Mouse (Mus musculus): ENCODE results near the gene Myoz1. TPM values are rescaled to one million over a fixed set of nuclear protein-coding genes. Genes with fewer than 3 reads are reported as not detected.
A peak's percentile ranks its signal among the peaks of the same experiment; 100 is the strongest.

The Myoz1 gene
- polyA plus RNA-seq, 1 experiment from 2014 or later, result not detected

DNA sequence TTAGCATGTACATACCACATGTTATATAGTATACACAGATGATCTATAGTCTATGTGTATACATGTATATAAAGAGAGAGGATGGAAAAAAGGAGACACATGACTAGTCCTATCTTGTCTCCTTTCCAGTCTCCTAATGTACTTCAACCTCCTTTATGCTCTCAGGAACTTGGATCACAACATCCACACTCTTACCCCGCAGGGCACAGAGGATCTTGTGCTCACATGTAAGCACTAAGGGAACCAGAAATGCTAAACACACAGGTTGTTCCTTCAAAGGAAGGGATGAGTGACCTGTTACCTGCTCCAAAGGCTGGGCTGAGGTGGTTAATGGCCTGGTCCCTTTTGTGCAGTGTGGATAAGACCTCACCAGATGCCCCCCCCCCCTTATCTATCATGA lies 43.5 kb downstream of the Myoz1 start:
- H3K9me3 ChIP-seq (ENCODE audit: control insufficient read depth), result no peaks in the 10 kb centered on the region
- H3K4me1 ChIP-seq (replicated peaks; ENCODE audit: control insufficient read depth, insufficient read depth, low read length), result no peaks in the 10 kb centered on the region
- no peak for TF ChIP-seq CTCF (IDR thresholded peaks at IDR 0.05; ENCODE audit: low read depth)
- H3K4me3 ChIP-seq (ENCODE audit: low read depth, low read length), result no peak overlapping the region
- H3K36me3 ChIP-seq (ENCODE audit: control insufficient read depth, insufficient read depth), result no peaks in the 10 kb centered on the region
- no peaks in the 10 kb centered on the region for H3K27me3 ChIP-seq (replicated peaks; ENCODE audit: control insufficient read depth, insufficient read depth, low read length)
- H3K4me2 ChIP-seq (replicated peaks; ENCODE audit: low read depth), result no peak overlapping the region
- H3K27ac ChIP-seq (ENCODE audit: low read depth, low read length), result no peak overlapping the region
- H3K9ac ChIP-seq (ENCODE audit: low read depth, low read length), result no peak overlapping the region
- no peak for ATAC-seq
- 93% methylated on average over 1 of the region's 1 CpGs for WGBS

DNA sequence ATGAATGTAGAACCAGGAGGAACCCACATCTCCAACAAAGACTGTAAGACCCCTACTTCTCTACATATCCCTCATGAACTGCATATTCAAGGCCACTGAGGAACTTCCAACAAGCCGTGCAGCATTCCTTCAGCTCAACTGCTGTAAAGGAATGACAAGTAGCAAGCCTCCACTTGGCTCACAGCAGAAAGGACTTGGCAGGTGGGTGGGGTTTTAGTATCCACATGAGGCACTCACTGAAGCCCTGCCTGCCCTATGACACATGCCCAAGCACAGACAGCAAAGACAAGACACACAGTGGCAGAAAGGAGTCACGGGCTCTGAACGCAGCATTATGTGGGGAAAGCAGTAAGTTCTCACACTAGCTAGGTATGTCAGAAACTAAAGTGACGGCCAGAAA lies 46.2 kb downstream of the Myoz1 start:
- WGBS, result 76% methylated on average over 4 of the region's 4 CpGs
- Histone ChIP-seq H3K4me2 (replicated peaks; ENCODE audit: low read depth) (no peak overlapping the region), H3K36me3 (ENCODE audit: control insufficient read depth, insufficient read depth) (no peaks in the 10 kb centered on the region), H3K27ac (ENCODE audit: low read depth, low read length) (no peak overlapping the region), H3K9me3 (ENCODE audit: control insufficient read depth) (no peaks in the 10 kb centered on the region), H3K4me3 (ENCODE audit: low read depth, low read length) (no peak overlapping the region), H3K27me3 (replicated peaks; ENCODE audit: control insufficient read depth, insufficient read depth, low read length) (no peaks in the 10 kb centered on the region), H3K9ac (ENCODE audit: low read depth, low read length) (no peak overlapping the region), H3K4me1 (replicated peaks; ENCODE audit: control insufficient read depth, insufficient read depth, low read length) (no peaks in the 10 kb centered on the region)
- no peak; the same call in 1 of the 2 replicates for ATAC-seq
- TF ChIP-seq CTCF (IDR thresholded peaks at IDR 0.05; ENCODE audit: low read depth), result no peak

DNA sequence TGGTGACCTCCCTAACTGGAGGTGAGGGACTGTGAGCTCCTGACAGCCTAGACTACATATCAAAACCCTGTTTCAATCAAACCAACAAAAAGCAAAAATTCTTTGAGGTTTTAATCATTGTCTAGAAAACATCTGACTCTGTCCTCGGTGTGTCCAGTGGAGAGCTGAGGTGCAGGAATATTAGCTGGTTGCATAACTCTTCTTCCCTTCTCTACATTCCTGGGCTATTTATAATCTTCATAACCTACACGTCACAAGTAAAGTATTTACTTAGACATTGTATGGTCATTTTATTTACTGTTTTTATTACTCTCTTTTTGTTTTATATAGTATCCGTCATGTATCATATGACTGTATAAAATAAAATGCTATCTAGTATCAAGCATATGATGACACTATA lies 46.8 kb downstream of the Myoz1 start:
- H3K27me3 ChIP-seq (replicated peaks; ENCODE audit: control insufficient read depth, insufficient read depth, low read length), result no peaks in the 10 kb centered on the region
- no peak overlapping the region for H3K4me3 ChIP-seq (ENCODE audit: low read depth, low read length)
- WGBS, result 55% methylated on average over 3 of the region's 3 CpGs
- H3K9me3 ChIP-seq (ENCODE audit: control insufficient read depth), result no peaks in the 10 kb centered on the region
- H3K4me2 ChIP-seq (replicated peaks; ENCODE audit: low read depth), result no peak overlapping the region
- H3K9ac ChIP-seq (ENCODE audit: low read depth, low read length), result no peak overlapping the region
- no peak overlapping the region for H3K27ac ChIP-seq (ENCODE audit: low read depth, low read length)
- no peaks in the 10 kb centered on the region for H3K36me3 ChIP-seq (ENCODE audit: control insufficient read depth, insufficient read depth)
- no peak for ATAC-seq
- H3K4me1 ChIP-seq (replicated peaks; ENCODE audit: control insufficient read depth, insufficient read depth, low read length), result no peaks in the 10 kb centered on the region
- no peak for TF ChIP-seq CTCF (IDR thresholded peaks at IDR 0.05; ENCODE audit: low read depth)

DNA sequence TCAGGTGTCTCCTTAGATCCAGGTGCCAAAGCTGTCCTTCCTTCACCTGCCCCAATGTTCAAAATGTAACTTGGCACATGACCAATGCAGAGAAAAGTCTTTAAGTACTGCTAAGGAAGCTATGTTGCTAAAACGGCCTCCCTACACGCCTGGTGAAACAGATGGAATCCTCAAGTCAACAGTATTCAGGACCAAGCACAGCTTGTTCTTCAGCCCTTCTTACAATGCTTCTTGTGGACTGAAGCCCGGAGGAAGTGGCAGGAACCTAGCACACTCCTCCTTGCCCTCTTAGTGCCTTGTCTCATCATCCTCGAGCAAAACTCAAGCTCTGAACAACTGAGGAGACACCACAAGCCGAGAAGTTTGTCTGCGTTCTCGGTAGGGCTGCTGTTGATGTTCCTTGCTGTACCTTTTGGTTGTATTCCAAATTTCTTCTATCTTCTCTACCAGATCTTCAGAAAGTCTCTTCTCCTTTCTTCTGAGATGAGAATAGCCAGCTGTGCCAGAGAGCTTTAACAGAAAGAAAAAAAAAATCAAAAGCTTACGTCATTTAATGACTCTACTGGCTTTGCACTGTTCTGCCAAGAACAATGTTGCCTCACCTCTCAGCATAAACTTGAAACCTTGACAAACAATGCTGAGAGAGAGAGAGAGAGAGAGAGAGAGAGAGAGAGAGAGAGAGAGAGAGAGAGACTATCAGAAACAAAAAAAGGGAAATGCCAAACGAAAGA lies 48.8 kb downstream of the Myoz1 start:
- H3K36me3 ChIP-seq (ENCODE audit: control insufficient read depth, insufficient read depth), result no peaks in the 10 kb centered on the region
- H3K4me3 ChIP-seq (ENCODE audit: low read depth, low read length), result no peak overlapping the region
- H3K27ac ChIP-seq (ENCODE audit: low read depth, low read length), result peak overlapping the region; percentile 57
- no peaks in the 10 kb centered on the region for H3K27me3 ChIP-seq (replicated peaks; ENCODE audit: control insufficient read depth, insufficient read depth, low read length)
- WGBS, result 71% methylated on average over 9 of the region's 9 CpGs
- ATAC-seq, result no peak
- H3K9me3 ChIP-seq (ENCODE audit: control insufficient read depth), result no peaks in the 10 kb centered on the region
- TF ChIP-seq CTCF (IDR thresholded peaks at IDR 0.05; ENCODE audit: low read depth), result no peak
- H3K4me2 ChIP-seq (replicated peaks; ENCODE audit: low read depth), result no peak overlapping the region
- no peaks in the 10 kb centered on the region for H3K4me1 ChIP-seq (replicated peaks; ENCODE audit: control insufficient read depth, insufficient read depth, low read length)
- no peak overlapping the region for H3K9ac ChIP-seq (ENCODE audit: low read depth, low read length)

DNA sequence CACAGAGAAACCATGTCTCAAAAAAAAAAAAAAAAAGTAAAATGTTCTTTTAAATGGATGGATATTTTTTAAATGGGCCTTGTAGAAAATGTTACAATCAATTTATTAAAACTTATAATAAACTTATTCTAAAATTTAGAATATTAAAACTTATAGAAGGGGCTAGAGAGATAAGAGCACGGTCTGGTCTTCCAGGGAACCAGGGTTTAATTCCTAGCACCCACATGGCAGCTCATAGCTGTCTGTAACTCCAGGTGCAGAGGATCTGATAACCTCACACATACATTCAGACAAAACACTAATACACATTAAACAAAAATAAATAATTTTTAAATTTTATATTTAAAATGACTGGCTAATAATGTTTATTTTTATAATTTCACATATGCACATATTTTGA lies 55.1 kb downstream of the Myoz1 start:
- no peak overlapping the region for H3K4me2 ChIP-seq (replicated peaks; ENCODE audit: low read depth)
- no peak overlapping the region for H3K9ac ChIP-seq (ENCODE audit: low read depth, low read length)
- no peaks in the 10 kb centered on the region for H3K36me3 ChIP-seq (ENCODE audit: control insufficient read depth, insufficient read depth)
- H3K27me3 ChIP-seq (replicated peaks; ENCODE audit: control insufficient read depth, insufficient read depth, low read length), result no peaks in the 10 kb centered on the region
- H3K4me1 ChIP-seq (replicated peaks; ENCODE audit: control insufficient read depth, insufficient read depth, low read length), result no peaks in the 10 kb centered on the region
- TF ChIP-seq CTCF (IDR thresholded peaks at IDR 0.05; ENCODE audit: low read depth), result no peak
- no peak overlapping the region for H3K27ac ChIP-seq (ENCODE audit: low read depth, low read length)
- H3K4me3 ChIP-seq (ENCODE audit: low read depth, low read length), result no peak overlapping the region
- no peak for ATAC-seq
- H3K9me3 ChIP-seq (ENCODE audit: control insufficient read depth), result no peaks in the 10 kb centered on the region
- 95% methylated on average over 1 of the region's 1 CpGs for WGBS

DNA sequence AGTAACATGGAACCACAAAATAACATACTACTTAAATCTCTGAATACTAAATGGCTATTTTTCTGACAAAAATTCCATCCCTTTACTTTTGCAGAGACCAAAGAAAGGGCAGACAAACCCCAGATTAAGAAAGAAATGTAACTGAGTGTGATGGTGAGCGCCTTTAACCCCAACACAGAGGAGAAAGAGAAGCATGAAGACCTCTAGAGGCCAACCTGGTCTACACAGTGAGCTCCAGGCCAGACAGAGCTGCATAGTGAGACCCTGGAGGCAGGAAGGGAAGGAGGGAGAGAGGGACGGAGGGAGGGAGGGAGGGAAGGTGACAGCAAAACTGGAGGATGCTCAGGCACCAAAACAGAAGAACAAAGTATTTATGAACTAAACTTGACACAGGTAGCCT lies 56.1 kb downstream of the Myoz1 start:
- WGBS, result 72% methylated on average over 2 of the region's 2 CpGs
- 0 out of 2 replicates have a peak, but pooled peaks have one; percentile 9 for TF ChIP-seq CTCF (IDR thresholded peaks at IDR 0.05; ENCODE audit: low read depth)
- H3K27ac ChIP-seq (ENCODE audit: low read depth, low read length), result no peak overlapping the region
- H3K36me3 ChIP-seq (ENCODE audit: control insufficient read depth, insufficient read depth), result no peaks in the 10 kb centered on the region
- H3K4me2 ChIP-seq (replicated peaks; ENCODE audit: low read depth), result no peak overlapping the region
- no peak overlapping the region for H3K9ac ChIP-seq (ENCODE audit: low read depth, low read length)
- no peaks in the 10 kb centered on the region for H3K4me1 ChIP-seq (replicated peaks; ENCODE audit: control insufficient read depth, insufficient read depth, low read length)
- ATAC-seq, result no peak
- no peak overlapping the region for H3K4me3 ChIP-seq (ENCODE audit: low read depth, low read length)
- no peaks in the 10 kb centered on the region for H3K27me3 ChIP-seq (replicated peaks; ENCODE audit: control insufficient read depth, insufficient read depth, low read length)
- no peaks in the 10 kb centered on the region for H3K9me3 ChIP-seq (ENCODE audit: control insufficient read depth)
